Mouse (Mus musculus) small intestine, adult 2 months (tissue): ENCODE measurements at regions not wholly inside any gene's neighbourhood (a gene's known extent, or its start where the extent isn't known, plus 50 kb on each side); places are given as distances from the start of the nearest gene placed in this dataset.

ENCODE experiments used
- CTCF ChIP-seq: fragments of 200-500 bp; IDR thresholded peaks from 2 replicates; pipeline ENCODE4 v1.5.1; 2012; ENCODE audit warnings: low read depth, mild to moderate bottlenecking, control low read depth, inconsistent platforms, low read length, moderate library complexity, mixed read lengths; ENCODE audit not compliant: insufficient replicate concordance, insufficient read length; ENCODE audit errors: extremely low read depth
- POLR2A ChIP-seq: fragments of 200-500 bp; IDR thresholded peaks from 2 replicates; pipeline ENCODE4 v1.6.1; 2012; ENCODE audit warnings: low read depth, mild to moderate bottlenecking, control low read depth, inconsistent platforms, low read length, moderate library complexity

- no peak for TF ChIP-seq CTCF
- no peak for TF ChIP-seq POLR2A
Observed at GRCm38 (mm10) chr9:101610338-101610737, 251.3 kb upstream of the 9630041A04Rik start.
